Mouse (Mus musculus) adrenal gland, adult 8-10 months (tissue): Measurements from ENCODE around the gene Itga9. TPM values are rescaled to one million over a fixed set of nuclear protein-coding genes. Genes with fewer than 3 reads are reported as not detected.

Experiments
- DNase-seq: peaks from one replicate; pipeline ENCODE4 v3.0.0; 2022
- total RNA-seq, 4 experiments: library from RNA; stranded (reverse); gene quantifications; 2 replicates each; pipeline ENCODE4 v1.2.4; 2022

Itga9 gene
- total RNA-seq, 4 experiments from 2014 or later = 64.9 to 75.4 (median 67.8) TPM

- DNase-seq = no peak
Observed at GRCm38 (mm10) chr9:118831080-118831479, 224.6 kb downstream of the Itga9 start.

GRCm38 (mm10) chr9:118832533-118832932 is 226.0 kb downstream of the Itga9 start:
- no peak for DNase-seq

GRCm38 (mm10) chr9:118833413-118833812 is 226.9 kb downstream of the Itga9 start:
- no peak for DNase-seq

- no peak for DNase-seq
Observed at GRCm38 (mm10) chr9:118838910-118839667, 232.6 kb downstream of the Itga9 start.

- DNase-seq = no peak
Observed at GRCm38 (mm10) chr9:118841247-118841646, 234.8 kb downstream of the Itga9 start.

GRCm38 (mm10) chr9:118841907-118842432 is 235.5 kb downstream of the Itga9 start:
- DNase-seq = no peak

GRCm38 (mm10) chr9:118843711-118844110 is 237.2 kb downstream of the Itga9 start:
- DNase-seq = no peak

- DNase-seq = no peak
Observed at GRCm38 (mm10) chr9:118845003-118845402, 238.5 kb downstream of the Itga9 start.

GRCm38 (mm10) chr9:118846766-118847165 is 240.3 kb downstream of the Itga9 start:
- DNase-seq = no peak

GRCm38 (mm10) chr9:118856665-118857064 is 250.2 kb downstream of the Itga9 start:
- DNase-seq = no peak

- no peak for DNase-seq
Observed at GRCm38 (mm10) chr9:118860613-118861141, 254.2 kb downstream of the Itga9 start.

GRCm38 (mm10) chr9:118862214-118862613 is 255.7 kb downstream of the Itga9 start:
- DNase-seq = no peak

- DNase-seq = no peak
Observed at GRCm38 (mm10) chr9:118862852-118863260, 256.4 kb downstream of the Itga9 start.

- DNase-seq = no peak
Observed at GRCm38 (mm10) chr9:118863528-118863927, 257.0 kb downstream of the Itga9 start.

- DNase-seq = no peak
Observed at GRCm38 (mm10) chr9:118866949-118867348, 260.5 kb downstream of the Itga9 start.

- DNase-seq = no peak
Observed at GRCm38 (mm10) chr9:118867851-118868250, 261.4 kb downstream of the Itga9 start.

- DNase-seq = no peak
Observed at GRCm38 (mm10) chr9:118871089-118871488, 264.6 kb downstream of the Itga9 start.

- no peak for DNase-seq
Observed at GRCm38 (mm10) chr9:118873031-118873430, 266.5 kb downstream of the Itga9 start.

GRCm38 (mm10) chr9:118873596-118873995 is 267.1 kb downstream of the Itga9 start:
- peak; percentile 78 for DNase-seq

GRCm38 (mm10) chr9:118875705-118876104 is 269.2 kb downstream of the Itga9 start:
- DNase-seq = no peak

GRCm38 (mm10) chr9:118876902-118877301 is 270.4 kb downstream of the Itga9 start:
- peak; percentile 73 for DNase-seq

GRCm38 (mm10) chr9:118877365-118878008 is 271.0 kb downstream of the Itga9 start:
- no peak for DNase-seq

- no peak for DNase-seq
Observed at GRCm38 (mm10) chr9:118878596-118878995, 272.1 kb downstream of the Itga9 start.
